Mouse (Mus musculus): ENCODE results near the gene Erc2.

The Erc2 gene

DNA sequence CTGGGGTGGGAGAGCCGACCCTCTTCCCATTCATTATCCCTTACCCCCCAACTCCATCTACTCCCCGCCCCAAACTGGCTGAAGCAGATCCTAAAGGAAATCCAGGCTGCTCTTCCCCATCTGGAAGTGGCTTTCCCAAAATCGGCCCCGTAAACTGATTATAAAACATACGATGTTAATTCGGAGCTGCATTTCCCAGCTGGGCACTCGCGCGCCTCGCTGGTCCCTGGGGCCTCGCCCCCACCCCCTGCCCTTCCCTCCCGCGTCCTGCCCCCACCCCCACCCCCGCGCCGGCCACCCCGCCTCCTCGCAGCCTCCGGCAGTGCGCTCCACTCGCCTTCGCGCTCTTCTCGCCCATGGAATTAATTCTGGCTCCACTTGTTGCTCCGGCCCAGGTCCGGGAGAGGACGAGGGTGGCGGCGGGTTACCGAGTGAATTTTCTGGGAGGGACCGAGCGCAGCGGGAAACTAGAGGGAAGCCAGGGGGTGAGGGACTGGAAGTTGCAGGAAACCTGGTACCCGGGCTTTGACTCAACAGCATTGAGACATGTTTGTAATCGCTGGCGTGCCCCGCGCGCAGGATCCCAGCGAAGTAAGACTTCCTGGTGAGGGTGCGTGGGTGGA, 888.9 kb downstream of the Erc2 start:
- peak in 1 of 2 experiments; percentile 18 for DNase-seq

DNA sequence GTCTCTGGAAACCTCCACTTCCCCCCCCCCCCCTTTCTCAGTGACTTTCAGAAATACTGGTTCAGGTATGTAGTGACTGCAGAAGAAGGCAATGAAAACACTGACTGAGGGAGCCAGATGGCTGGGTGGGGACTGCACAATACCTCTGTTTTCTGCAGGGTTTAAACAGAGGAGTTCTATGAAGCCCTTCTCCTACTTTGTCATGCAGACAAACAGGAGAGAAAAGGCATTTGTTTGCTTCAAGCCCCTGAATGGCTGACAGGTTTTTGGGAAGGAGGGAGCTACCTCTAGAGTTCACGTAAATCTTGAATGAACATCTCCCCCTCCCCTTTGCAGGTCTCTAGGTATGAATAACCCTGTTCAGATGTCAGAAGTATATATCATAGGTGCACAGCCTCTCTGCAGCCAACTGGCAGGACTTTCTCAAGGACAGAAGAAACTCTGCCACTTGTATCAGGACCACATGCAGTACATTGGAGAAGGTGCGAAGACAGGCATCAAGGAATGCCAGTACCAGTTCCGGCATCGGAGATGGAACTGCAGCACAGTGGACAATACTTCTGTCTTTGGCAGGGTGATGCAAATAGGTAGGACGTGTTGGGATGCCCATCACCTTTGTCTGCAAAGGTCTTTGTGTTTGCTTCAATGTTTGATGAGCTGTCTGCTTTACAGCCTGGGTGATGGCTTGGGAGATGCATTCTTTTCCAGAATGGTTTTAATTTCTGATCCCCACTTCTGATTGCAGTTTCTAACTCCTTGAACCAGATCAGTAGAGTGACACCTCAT, 890.8 kb downstream of the Erc2 start:
- DNase-seq, result no peak

DNA sequence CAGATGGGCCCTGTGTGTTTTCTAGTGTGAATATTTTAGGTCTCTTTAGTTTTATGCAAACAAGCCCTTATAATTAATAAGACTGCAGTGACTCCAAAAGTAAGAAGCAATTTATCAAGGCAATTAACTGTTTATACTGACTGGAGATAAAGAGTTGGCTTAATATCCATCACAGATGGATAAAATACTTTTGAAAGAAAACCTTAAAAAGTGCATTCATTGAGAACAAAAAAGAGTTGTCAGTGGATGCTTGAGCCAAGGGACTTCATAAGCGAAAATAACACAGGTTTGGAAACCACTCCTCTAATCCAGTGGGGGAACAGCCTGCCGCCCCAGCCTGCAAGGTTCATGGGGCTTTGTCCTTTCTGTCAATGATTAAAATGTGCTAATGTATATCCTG, 891.9 kb downstream of the Erc2 start:
- no peak for DNase-seq

- peak in 1 of 2 experiments; percentile 0 for DNase-seq
Observed at GRCm38 (mm10) chr14:28515331-28515730, 893.1 kb downstream of the Erc2 start.

- no peak for DNase-seq
Observed at GRCm38 (mm10) chr14:28517631-28518560, 895.7 kb downstream of the Erc2 start.

DNA sequence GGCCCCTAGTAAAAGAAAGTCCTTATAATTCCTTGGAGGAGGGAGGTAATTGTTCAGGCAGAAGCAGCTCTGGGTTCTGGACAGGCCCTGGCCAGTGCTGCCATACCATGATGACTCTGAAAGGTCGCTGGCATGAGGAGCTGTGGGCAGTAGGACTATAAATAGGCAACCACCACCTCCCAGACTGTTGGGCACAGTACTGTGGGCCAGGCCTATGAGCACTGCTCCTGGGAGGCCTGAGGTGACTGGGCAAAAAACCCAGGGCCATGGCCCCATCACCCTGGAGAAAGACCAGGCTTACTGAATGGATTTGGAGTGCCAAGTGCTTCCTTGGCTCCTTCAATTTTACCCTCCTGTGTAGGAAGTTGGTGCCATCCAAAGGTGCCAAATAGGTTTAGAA, 898.9 kb downstream of the Erc2 start:
- no peak for DNase-seq

DNA sequence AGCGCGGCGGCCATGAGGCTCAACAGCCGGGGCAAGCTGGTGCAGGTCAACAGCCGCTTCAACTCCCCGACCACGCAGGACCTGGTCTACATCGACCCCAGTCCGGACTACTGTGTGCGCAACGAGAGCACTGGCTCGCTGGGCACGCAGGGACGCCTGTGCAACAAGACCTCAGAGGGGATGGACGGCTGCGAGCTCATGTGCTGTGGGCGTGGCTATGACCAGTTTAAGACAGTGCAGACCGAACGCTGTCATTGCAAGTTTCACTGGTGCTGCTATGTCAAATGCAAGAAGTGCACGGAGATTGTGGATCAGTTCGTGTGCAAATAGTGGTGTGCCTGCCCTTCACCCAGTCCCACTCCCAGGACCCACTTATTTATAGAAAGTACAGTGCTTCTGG, 900.4 kb downstream of the Erc2 start:
- no peak for DNase-seq

DNA sequence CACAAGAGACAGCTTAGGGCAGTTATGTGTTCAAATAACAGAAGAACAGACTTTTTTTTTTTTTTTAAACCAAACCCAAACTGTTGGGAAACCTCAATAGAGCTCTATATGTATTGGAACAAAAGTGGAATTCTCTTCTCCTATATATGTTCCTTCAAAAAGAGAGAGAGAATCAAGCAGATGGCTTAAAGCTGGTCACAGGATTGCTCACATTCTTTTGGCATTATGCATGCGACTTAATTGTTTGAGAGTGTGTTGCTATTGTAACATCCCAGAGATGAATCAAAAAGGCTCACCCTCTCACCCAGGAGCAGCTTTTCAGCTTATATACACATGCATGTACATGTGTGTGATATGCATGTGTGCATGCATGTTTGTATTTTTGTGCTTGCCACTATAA, 903.3 kb downstream of the Erc2 start:
- DNase-seq, result no peak

Data from cerebellum, postnatal 25 days (tissue).